Mouse (Mus musculus) stomach, postnatal 0 days (tissue): ENCODE measurements at regions not wholly inside any gene's neighbourhood (a gene's known extent, or its start where the extent isn't known, plus 50 kb on each side); places are given as distances from the start of the nearest gene placed in this dataset.

Experiments
- ATAC-seq: fragments of 200-750 bp; cut with Nextera tagmentation; 2 replicates; pipeline ENCODE4 v1.8.0; 2017; ENCODE audit not compliant: low FRiP score, low TSS enrichment
- DNase-seq: peaks from one replicate; pipeline ENCODE4 v3.0.0-alpha.2; 2016; ENCODE audit warnings: low spot score
- H3K27ac ChIP-seq: fragments of 300-500 bp; sonication (generic); replicated peaks from 2 replicates; pipeline ENCODE4 v1.5.1; 2014; ENCODE audit warnings: mild to moderate bottlenecking, control low read depth
- H3K27me3 ChIP-seq: fragments of 300-500 bp; sonication (generic); 2 replicates; pipeline ENCODE4 v1.6.1; 2014; ENCODE audit warnings: low read length; ENCODE audit not compliant: control insufficient read depth, insufficient read depth
- H3K36me3 ChIP-seq: fragments of 300-500 bp; sonication (generic); 2 replicates; pipeline ENCODE4 v1.6.1; 2014; ENCODE audit warnings: low read length, mixed read lengths; ENCODE audit not compliant: control insufficient read depth, insufficient read depth
- H3K4me1 ChIP-seq: fragments of 300-500 bp; sonication (generic); replicated peaks from 2 replicates; pipeline ENCODE4 v1.6.1; 2014; ENCODE audit warnings: antibody characterized with exemption; ENCODE audit not compliant: control insufficient read depth, insufficient read depth
- H3K4me2 ChIP-seq: fragments of 300-500 bp; sonication (generic); replicated peaks from 2 replicates; pipeline ENCODE4 v1.6.1; 2014; ENCODE audit warnings: low read depth, mild to moderate bottlenecking, control low read depth, moderate library complexity
- H3K4me3 ChIP-seq: fragments of 300-500 bp; sonication (generic); 2 replicates; pipeline ENCODE4 v1.5.1; 2014; ENCODE audit warnings: low read depth, low read length, control low read depth
- H3K9ac ChIP-seq: fragments of 300-500 bp; sonication (generic); 2 replicates; pipeline ENCODE4 v1.6.1; 2014; ENCODE audit warnings: mild to moderate bottlenecking, low read length, control low read depth, mixed read lengths
- H3K9me3 ChIP-seq: fragments of 300-500 bp; sonication (generic); 2 replicates; pipeline ENCODE4 v1.6.1; 2016; ENCODE audit warnings: low read length; ENCODE audit not compliant: control insufficient read depth
- CTCF ChIP-seq: IDR thresholded peaks from 2 replicates; pipeline ENCODE4 v1.5.1; 2016; ENCODE audit warnings: antibody characterized with exemption, low read depth, mild to moderate bottlenecking, moderate library complexity
- EP300 ChIP-seq: optimal IDR thresholded peaks from 2 replicates; pipeline ENCODE3; 2016; ENCODE audit warnings: antibody characterized with exemption
- WGBS: fragments of 180-500 bp; shearing (Covaris S2); extraction: QIAGEN DNeasy Blood & Tissue Kit; methylation state at CpG from one replicate; pipeline ENCODE4 v1.1.7; 2014; 5-methylcytosine and 5-hydroxymethylcytosine counted together

GRCm38 (mm10) chr15:25295753-25296152, 117.8 kb downstream of the Basp1 start:
- no peak for DNase-seq
- Histone ChIP-seq H3K27ac (no peak overlapping the region), H3K9ac (no peak overlapping the region), H3K4me3 (no peak overlapping the region), H3K4me1 (peaks cover 2% of the 10 kb centered on the region; the same call in 1 of the 2 replicates), H3K36me3 (no peaks in the 10 kb centered on the region), H3K4me2 (no peak overlapping the region), H3K9me3 (no peaks in the 10 kb centered on the region), H3K27me3 (no peaks in the 10 kb centered on the region)
- 91% methylated on average over 6 of the region's 6 CpGs for WGBS
- no peak for ATAC-seq
- TF ChIP-seq CTCF (no peak), EP300 (no peak)

GRCm38 (mm10) chr15:25291231-25291691, 122.3 kb downstream of the Basp1 start:
- Histone ChIP-seq H3K27me3 (no peaks in the 10 kb centered on the region), H3K4me1 (peaks cover 2% of the 10 kb centered on the region; the same call in 1 of the 2 replicates), H3K36me3 (no peaks in the 10 kb centered on the region), H3K27ac (no peak overlapping the region), H3K9me3 (no peaks in the 10 kb centered on the region), H3K4me2 (no peak overlapping the region), H3K9ac (no peak overlapping the region), H3K4me3 (no peak overlapping the region)
- ATAC-seq, result peak; percentile 35; the same call in 1 of the 2 replicates
- no peak for TF ChIP-seq EP300
- no peak for TF ChIP-seq CTCF
- no peak for DNase-seq
- 49% methylated on average over 10 of the region's 10 CpGs for WGBS

- H3K9me3 ChIP-seq, result no peaks in the 10 kb centered on the region
- no peak overlapping the region for H3K9ac ChIP-seq
- H3K4me2 ChIP-seq, result no peak overlapping the region
- ATAC-seq (no peak), DNase-seq (no peak)
- peaks cover 2% of the 10 kb centered on the region; the same call in 1 of the 2 replicates for H3K4me1 ChIP-seq
- 45% methylated on average over 3 of the region's 3 CpGs for WGBS
- H3K27me3 ChIP-seq, result no peaks in the 10 kb centered on the region
- no peak for TF ChIP-seq CTCF
- TF ChIP-seq EP300, result no peak
- no peak overlapping the region for H3K27ac ChIP-seq
- no peaks in the 10 kb centered on the region for H3K36me3 ChIP-seq
- H3K4me3 ChIP-seq, result no peak overlapping the region
Measured at GRCm38 (mm10) chr15:25287850-25288249, 125.7 kb downstream of the Basp1 start.

DNA sequence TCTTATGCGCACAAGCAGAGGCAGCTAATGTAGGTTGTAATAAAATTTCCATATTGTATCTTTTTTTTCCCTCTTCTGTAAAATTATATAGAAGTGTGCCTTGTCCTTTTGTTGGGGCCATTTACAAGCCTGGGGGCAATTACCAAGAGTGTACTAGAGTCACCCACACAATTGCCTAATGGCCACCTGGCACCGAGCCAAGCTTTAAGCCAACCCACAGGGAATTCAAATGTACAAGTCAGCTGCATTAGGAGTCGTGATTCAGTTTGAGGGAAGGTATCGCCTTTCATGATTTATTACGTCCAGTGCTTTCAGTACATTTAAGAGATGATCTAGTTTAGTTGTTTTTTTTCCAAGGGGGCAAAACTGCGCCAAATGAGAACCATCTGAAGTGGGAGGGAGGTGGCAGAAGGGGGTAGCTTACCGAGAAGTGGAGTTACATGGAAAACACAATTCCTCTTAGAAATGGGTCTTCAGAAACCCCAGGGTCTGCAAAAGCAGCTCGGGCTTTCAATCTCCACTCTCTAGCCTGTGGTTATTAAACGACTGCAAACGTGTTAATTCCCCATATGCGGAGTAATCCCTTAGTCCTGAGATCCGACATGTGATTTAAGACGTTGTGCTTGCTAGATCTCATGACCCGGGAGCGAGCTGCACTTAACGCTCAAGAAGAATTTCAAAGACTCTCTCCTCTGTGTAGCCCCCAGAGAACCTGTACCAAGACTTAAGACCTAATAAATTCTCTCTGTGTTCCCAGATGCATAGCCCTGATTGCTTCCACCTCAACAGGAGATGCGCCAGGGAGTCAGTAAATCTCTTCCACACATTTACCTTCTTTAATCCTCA, 129.0 kb downstream of the Basp1 start:
- ATAC-seq (no peak), DNase-seq (peak; percentile 17)
- Histone ChIP-seq H3K9ac (no peak overlapping the region), H3K9me3 (no peaks in the 10 kb centered on the region), H3K27ac (no peak overlapping the region), H3K4me1 (no peaks in the 10 kb centered on the region), H3K4me2 (no peak overlapping the region), H3K27me3 (no peaks in the 10 kb centered on the region), H3K4me3 (no peak overlapping the region), H3K36me3 (no peaks in the 10 kb centered on the region)
- WGBS, result 46% methylated on average over 17 of the region's 17 CpGs
- TF ChIP-seq EP300, result no peak
- no peak for TF ChIP-seq CTCF

DNA sequence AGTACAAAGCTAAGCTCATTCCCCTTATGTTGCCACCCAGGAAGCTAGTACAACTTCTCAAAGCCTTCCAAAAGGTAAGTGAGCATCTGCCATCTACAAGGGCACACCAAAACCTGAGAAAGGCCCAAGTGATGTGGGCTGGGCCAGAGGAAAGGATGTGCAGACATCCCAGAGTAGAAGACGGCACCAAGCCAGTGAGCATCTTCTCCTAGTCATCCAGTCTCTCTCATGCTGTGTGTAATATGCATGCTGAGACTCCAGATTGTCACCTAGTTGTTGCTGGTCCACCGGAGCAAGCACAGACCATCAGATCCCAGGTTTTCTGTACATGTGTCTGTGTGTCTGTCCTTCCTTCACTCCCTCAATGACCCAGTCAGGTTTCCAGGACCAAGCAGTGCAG, 129.9 kb downstream of the Basp1 start:
- DNase-seq, result no peak
- no peak for ATAC-seq

GRCm38 (mm10) chr15:25282346-25282745, 131.2 kb downstream of the Basp1 start:
- WGBS, result 67% methylated on average over 9 of the region's 9 CpGs
- no peaks in the 10 kb centered on the region for H3K27me3 ChIP-seq

More for the DNA sequence above, 129.9 kb downstream of the Basp1 start:
- Histone ChIP-seq H3K4me2 (no peak overlapping the region), H3K4me3 (no peak overlapping the region), H3K9ac (no peak overlapping the region), H3K36me3 (no peaks in the 10 kb centered on the region), H3K9me3 (no peaks in the 10 kb centered on the region), H3K4me1 (no peaks in the 10 kb centered on the region), H3K27me3 (no peaks in the 10 kb centered on the region), H3K27ac (no peak overlapping the region)
- 93% methylated on average over 2 of the region's 2 CpGs for WGBS
- no peak for TF ChIP-seq EP300
- no peak for TF ChIP-seq CTCF

More at GRCm38 (mm10) chr15:25282346-25282745, 131.2 kb downstream of the Basp1 start:
- DNase-seq (no peak), ATAC-seq (no peak)
- no peaks in the 10 kb centered on the region for H3K4me1 ChIP-seq
- H3K9ac ChIP-seq, result no peak overlapping the region
- no peaks in the 10 kb centered on the region for H3K9me3 ChIP-seq
- H3K36me3 ChIP-seq, result no peaks in the 10 kb centered on the region
- H3K4me2 ChIP-seq, result no peak overlapping the region
- no peak overlapping the region for H3K4me3 ChIP-seq
- no peak overlapping the region for H3K27ac ChIP-seq
- TF ChIP-seq EP300 (no peak), CTCF (no peak)
